Mouse (Mus musculus): Measurements from ENCODE around the gene Mical3.

- TF ChIP-seq GATA1 (IDR thresholded peaks at IDR 0.05; ENCODE audit: borderline replicate concordance, low read length): no peak
- no peak for TF ChIP-seq FLI1 (IDR thresholded peaks at IDR 0.05; ENCODE audit: low read length)
Observed at GRCm38 (mm10) chr6:120999860-121000526, 130.8 kb downstream of the Mical3 start.
